Mouse (Mus musculus): Measurements from ENCODE around the gene Zfp202.

DNA sequence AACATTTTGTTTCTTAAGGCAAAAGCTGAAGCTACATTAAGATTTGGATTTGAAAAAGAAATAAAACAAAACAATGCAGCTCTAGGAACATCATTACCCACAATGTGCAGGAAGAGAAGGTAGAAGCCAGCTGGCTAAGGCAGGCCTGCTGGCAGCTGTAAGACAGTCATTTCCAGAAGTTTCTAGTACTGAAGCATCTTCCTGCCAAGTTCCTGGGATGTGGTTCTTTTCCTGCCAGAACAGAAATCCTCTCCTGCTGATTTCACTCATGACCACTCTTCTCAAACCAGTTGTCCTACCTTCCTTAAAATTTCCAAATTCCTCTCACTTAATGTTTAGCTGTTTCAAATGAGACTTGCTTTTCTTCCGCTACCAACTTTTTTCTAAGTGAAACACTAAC, 25.7 kb upstream of the Zfp202 start:
- TF ChIP-seq CTCF (IDR thresholded peaks at IDR 0.05; ENCODE audit: extremely low read depth, insufficient read depth, insufficient read length, insufficient replicate concordance) (no peak), POLR2A (IDR thresholded peaks at IDR 0.05; ENCODE audit: low read depth, low read length) (no peak)
